Mouse (Mus musculus): ENCODE data around the gene Tubb4b. TPM values are rescaled to one million over a fixed set of nuclear protein-coding genes. Genes with fewer than 3 reads are reported as not detected.
"Not testable (repeated sequence)": the region's sequence is repeated elsewhere in the genome, so short reads cannot be mapped to it uniquely, and the experiment has no call there.

Tubb4b gene
- total and polyA plus RNA-seq, 2 experiments from 2014 or later, result 469 to 553 TPM

- ATAC-seq, result peak; percentile 1; the same call in 1 of the 2 replicates
- DNase-seq, result no peak
- 48% methylated on average over 12 of the region's 12 CpGs for WGBS
- Histone ChIP-seq H3K4me1 (ENCODE audit: insufficient read depth) (peaks cover 33% of the 10 kb centered on the region), H3K4me2 (ENCODE audit: low read depth) (peak overlapping the region; percentile 91), H3K27ac (ENCODE audit: low read depth, low read length) (peak overlapping the region; percentile 41), H3K27me3 (ENCODE audit: insufficient read depth, low read length) (no peaks in the 10 kb centered on the region), H3K4me3 (ENCODE audit: low read depth, low read length) (peak overlapping the region; percentile 76), H3K36me3 (ENCODE audit: insufficient read depth) (no peaks in the 10 kb centered on the region), H3K9ac (peak overlapping the region; percentile 66), H3K9me3 (ENCODE audit: low read length) (no peaks in the 10 kb centered on the region)
- no peak for TF ChIP-seq CTCF (IDR thresholded peaks at IDR 0.05; ENCODE audit: low read depth)
Measured at GRCm38 (mm10) chr2:25261870-25262269, 37.4 kb upstream of the Tubb4b start.

- no peak overlapping the region for H3K4me2 ChIP-seq (ENCODE audit: low read depth)
- H3K9ac ChIP-seq, result no peak overlapping the region
- no peaks in the 10 kb centered on the region for H3K36me3 ChIP-seq (ENCODE audit: insufficient read depth)
- no peak for DNase-seq
- no peaks in the 10 kb centered on the region for H3K9me3 ChIP-seq (ENCODE audit: low read length)
- no peak for ATAC-seq
- H3K4me3 ChIP-seq (ENCODE audit: low read depth, low read length), result no peak overlapping the region
- TF ChIP-seq CTCF (IDR thresholded peaks at IDR 0.05; ENCODE audit: low read depth), result peak; percentile 57
- no peak overlapping the region for H3K27ac ChIP-seq (ENCODE audit: low read depth, low read length)
- WGBS, result 45% methylated on average over 2 of the region's 2 CpGs
- H3K27me3 ChIP-seq (ENCODE audit: insufficient read depth, low read length), result no peaks in the 10 kb centered on the region
- peaks cover 18% of the 10 kb centered on the region for H3K4me1 ChIP-seq (ENCODE audit: insufficient read depth)
Measured at GRCm38 (mm10) chr2:25258887-25259286, 34.4 kb upstream of the Tubb4b start.

- not testable (repeated sequence) for H3K9ac ChIP-seq; H3K36me3 ChIP-seq (ENCODE audit: insufficient read depth); H3K4me3 ChIP-seq (ENCODE audit: low read depth, low read length); H3K9me3 ChIP-seq (ENCODE audit: low read length); ATAC-seq; DNase-seq; H3K4me2 ChIP-seq (ENCODE audit: low read depth); H3K27ac ChIP-seq (ENCODE audit: low read depth, low read length); H3K27me3 ChIP-seq (ENCODE audit: insufficient read depth, low read length)
- 85% methylated on average over 5 of the region's 5 CpGs for WGBS
- peaks cover 10% of the 10 kb centered on the region; the same call in 1 of the 2 replicates for H3K4me1 ChIP-seq (ENCODE audit: insufficient read depth)
Measured at GRCm38 (mm10) chr2:25257250-25257649, 32.7 kb upstream of the Tubb4b start.

- Histone ChIP-seq H3K27ac (ENCODE audit: low read depth, low read length) (0 out of 2 replicates have a peak overlapping the region, but pooled peaks have one; percentile 82), H3K4me3 (ENCODE audit: low read depth, low read length) (peak overlapping the region; percentile 94), H3K4me1 (ENCODE audit: insufficient read depth) (peaks cover 10% of the 10 kb centered on the region; the same call in 1 of the 2 replicates), H3K9ac (peak overlapping the region; percentile 92), H3K4me2 (ENCODE audit: low read depth) (peak overlapping the region; percentile 98)
- ATAC-seq; H3K27me3 ChIP-seq (ENCODE audit: insufficient read depth, low read length); DNase-seq; H3K36me3 ChIP-seq (ENCODE audit: insufficient read depth); H3K9me3 ChIP-seq (ENCODE audit: low read length): not testable (repeated sequence)
- peak; percentile 37 for TF ChIP-seq CTCF (IDR thresholded peaks at IDR 0.05; ENCODE audit: low read depth)
- WGBS, result 61% methylated on average over 12 of the region's 12 CpGs
Measured at GRCm38 (mm10) chr2:25256443-25257109, 32.1 kb upstream of the Tubb4b start.

GRCm38 (mm10) chr2:25255284-25255779, 30.8 kb upstream of the Tubb4b start, which contains the start of gene Tmem203:
Gene Tmem203 (plus strand): TSS chr2:25255439.
- Histone ChIP-seq H3K9me3 (ENCODE audit: low read length) (no peaks in the 10 kb centered on the region), H3K9ac (peak within 1 kb of the TSS; percentile 92), H3K36me3 (ENCODE audit: insufficient read depth) (peaks cover 16% of the 10 kb centered on the region; the same call in 1 of the 2 replicates), H3K27me3 (ENCODE audit: insufficient read depth, low read length) (no peaks in the 10 kb centered on the region), H3K4me1 (ENCODE audit: insufficient read depth) (peaks cover 10% of the 10 kb centered on the region; the same call in 1 of the 2 replicates), H3K4me2 (ENCODE audit: low read depth) (peak within 1 kb of the TSS; percentile 98), H3K27ac (ENCODE audit: low read depth, low read length) (peak within 1 kb of the TSS; percentile 82), H3K4me3 (ENCODE audit: low read depth, low read length) (peak within 1 kb of the TSS; percentile 94)
- TF ChIP-seq CTCF (IDR thresholded peaks at IDR 0.05; ENCODE audit: low read depth), result no peak
- ATAC-seq (peak; percentile 95), DNase-seq (peak; percentile 94)
- 4% methylated on average over 39 of the region's 39 CpGs for WGBS

- 71% methylated on average over 1 of the region's 1 CpGs for WGBS
- H3K4me3 ChIP-seq (ENCODE audit: low read depth, low read length), result no peak overlapping the region
- H3K4me1 ChIP-seq (ENCODE audit: insufficient read depth), result peaks cover 10% of the 10 kb centered on the region; the same call in 1 of the 2 replicates
- no peak overlapping the region for H3K4me2 ChIP-seq (ENCODE audit: low read depth)
- peaks cover 32% of the 10 kb centered on the region for H3K36me3 ChIP-seq (ENCODE audit: insufficient read depth)
- no peaks in the 10 kb centered on the region for H3K9me3 ChIP-seq (ENCODE audit: low read length)
- H3K27me3 ChIP-seq (ENCODE audit: insufficient read depth, low read length), result no peaks in the 10 kb centered on the region
- no peak overlapping the region for H3K9ac ChIP-seq
- ATAC-seq (no peak), DNase-seq (no peak)
- TF ChIP-seq CTCF (IDR thresholded peaks at IDR 0.05; ENCODE audit: low read depth), result peak; percentile 49
- H3K27ac ChIP-seq (ENCODE audit: low read depth, low read length), result no peak overlapping the region
Measured at GRCm38 (mm10) chr2:25252331-25252730, 27.8 kb upstream of the Tubb4b start.
